Mouse (Mus musculus) neural tube, embryonic 15.5 days (tissue): ENCODE measurements around the gene Fam213a. TPM values are rescaled to one million over a fixed set of nuclear protein-coding genes. Genes with fewer than 3 reads are reported as not detected.
"Not testable (repeated sequence)": the region's sequence is repeated elsewhere in the genome, so short reads cannot be mapped to it uniquely, and the experiment has no call there.

ENCODE experiments used
- ATAC-seq: fragments of 200-750 bp; cut with Nextera tagmentation; 2 replicates; pipeline ENCODE4 v1.8.0; 2017; ENCODE audit warnings: mild to moderate bottlenecking, moderate TSS enrichment, moderate library complexity; ENCODE audit not compliant: low FRiP score
- H3K27ac ChIP-seq: fragments of 300-500 bp; sonication (generic); replicated peaks from 2 replicates; pipeline ENCODE4 v1.5.1; 2015; ENCODE audit warnings: mild to moderate bottlenecking, inconsistent platforms
- H3K27me3 ChIP-seq: fragments of 300-500 bp; sonication (generic); replicated peaks from 2 replicates; pipeline ENCODE4 v1.6.1; 2015; ENCODE audit warnings: inconsistent platforms
- H3K36me3 ChIP-seq: fragments of 300-500 bp; sonication (generic); 2 replicates; pipeline ENCODE4 v1.6.1; 2015; ENCODE audit warnings: inconsistent platforms
- H3K4me1 ChIP-seq: fragments of 300-500 bp; sonication (generic); 2 replicates; pipeline ENCODE4 v1.6.1; 2015; ENCODE audit warnings: inconsistent platforms
- H3K4me2 ChIP-seq: fragments of 300-500 bp; sonication (generic); 2 replicates; pipeline ENCODE4 v1.6.1; 2015; ENCODE audit warnings: inconsistent platforms, mild to moderate bottlenecking, moderate library complexity
- H3K4me3 ChIP-seq: fragments of 300-500 bp; sonication (generic); replicated peaks from 2 replicates; pipeline ENCODE4 v1.5.1; 2015; ENCODE audit warnings: mild to moderate bottlenecking, inconsistent platforms
- H3K9ac ChIP-seq: fragments of 300-500 bp; sonication (generic); replicated peaks from 2 replicates; pipeline ENCODE4 v1.6.1; 2015; ENCODE audit warnings: mild to moderate bottlenecking, inconsistent platforms
- H3K9me3 ChIP-seq: fragments of 300-500 bp; sonication (generic); replicated peaks from 2 replicates; pipeline ENCODE4 v1.6.1; 2016; ENCODE audit warnings: inconsistent platforms
- WGBS: fragments of 180-500 bp; shearing (Covaris S2); methylation state at CpG from one replicate; pipeline ENCODE4 v1.1.7; 2015; ENCODE audit warnings: mixed read lengths; 5-methylcytosine and 5-hydroxymethylcytosine counted together
- polyA plus RNA-seq: library from polyadenylated mRNA; unstranded; fragments of >200 nt; fragmentation: Nextera tagmentation; extraction: Ambion mirVana; gene quantifications from 2 replicates; pipeline ENCODE4 v1.2.1, GENCODE M21; 2015

Gene Fam213a
- 93.2 and 96.7 TPM in 2 replicates for polyA plus RNA-seq

GRCm38 (mm10) chr14:41013630-41014613, at the start of gene Fam213a:
Gene Fam213a, minus strand, starts transcription at chr14:41013788.
- Histone ChIP-seq H3K36me3 (no peaks in the 10 kb centered on the region), H3K9ac (peak within 1 kb of the TSS; percentile 81), H3K27me3 (no peaks in the 10 kb centered on the region), H3K4me1 (peaks cover 19% of the 10 kb centered on the region), H3K27ac (peak within 1 kb of the TSS; percentile 89), H3K4me3 (peak within 1 kb of the TSS; percentile 74), H3K9me3 (no peaks in the 10 kb centered on the region), H3K4me2 (peak within 1 kb of the TSS; percentile 77)
- WGBS, result 5% methylated on average over 32 of the region's 32 CpGs
- peak; percentile 99 for ATAC-seq

DNA sequence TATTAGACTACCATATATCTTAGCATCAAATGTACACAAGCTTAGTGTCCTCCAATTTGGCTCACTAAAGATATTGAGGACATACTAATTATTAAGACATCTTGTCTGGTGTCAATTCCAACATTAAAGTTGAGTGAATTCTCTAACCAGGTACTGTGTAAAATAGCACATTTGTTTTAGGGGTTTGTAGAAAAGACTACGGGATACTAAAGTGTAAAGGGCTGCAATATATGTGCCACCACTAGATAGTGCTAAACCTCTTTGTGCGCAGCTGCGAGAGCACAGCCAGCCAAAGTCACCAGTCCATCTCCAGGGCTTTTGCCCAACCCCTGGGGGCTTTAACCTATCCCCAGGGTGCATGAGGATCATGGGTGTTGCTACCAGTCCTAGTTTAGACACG, 39.6 kb upstream of the Fam213a start:
- not testable (repeated sequence) for H3K9me3 ChIP-seq, H3K4me3 ChIP-seq, H3K36me3 ChIP-seq, H3K9ac ChIP-seq, H3K4me1 ChIP-seq, H3K27ac ChIP-seq, H3K27me3 ChIP-seq, H3K4me2 ChIP-seq
- ATAC-seq, result peak; percentile 31; the same call in 1 of the 2 replicates
- 68% methylated on average over 3 of the region's 4 CpGs for whole genome bisulfite sequencing

DNA sequence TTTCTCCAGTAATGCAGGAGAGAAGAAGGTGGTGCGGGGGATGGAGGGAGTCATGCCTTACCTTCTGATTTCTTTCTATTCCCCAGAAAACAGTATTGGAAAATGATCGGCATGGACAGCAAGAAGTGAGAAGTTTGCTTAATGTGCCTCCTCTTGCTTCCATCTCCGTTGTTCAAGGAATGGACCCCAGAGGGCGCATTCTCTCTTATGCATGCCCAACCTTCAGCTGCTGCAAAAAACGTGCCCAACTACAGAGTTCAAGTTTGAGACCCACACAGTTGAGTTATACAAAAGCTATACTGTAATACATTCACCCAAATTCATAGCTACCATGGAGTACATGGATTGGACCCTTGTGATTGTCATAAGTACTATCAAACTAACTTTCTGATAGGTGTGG, 38.9 kb upstream of the Fam213a start:
- H3K27me3 ChIP-seq, result no peaks in the 10 kb centered on the region
- no peaks in the 10 kb centered on the region for H3K4me1 ChIP-seq
- no peak overlapping the region for H3K4me3 ChIP-seq
- no peak overlapping the region for H3K4me2 ChIP-seq
- no peaks in the 10 kb centered on the region for H3K9me3 ChIP-seq
- no peak overlapping the region for H3K9ac ChIP-seq
- 82% methylated on average over 5 of the region's 5 CpGs for WGBS
- H3K27ac ChIP-seq, result no peak overlapping the region
- no peak for ATAC-seq
- no peaks in the 10 kb centered on the region for H3K36me3 ChIP-seq

- no peak overlapping the region for H3K27ac ChIP-seq
- ATAC-seq, result no peak
- H3K9me3 ChIP-seq, result no peaks in the 10 kb centered on the region
- WGBS, result 78% methylated on average over 6 of the region's 6 CpGs
- H3K4me1 ChIP-seq, result no peaks in the 10 kb centered on the region
- H3K27me3 ChIP-seq, result no peaks in the 10 kb centered on the region
- H3K4me2 ChIP-seq, result no peak overlapping the region
- no peak overlapping the region for H3K9ac ChIP-seq
- no peak overlapping the region for H3K4me3 ChIP-seq
- no peaks in the 10 kb centered on the region for H3K36me3 ChIP-seq
Observed at GRCm38 (mm10) chr14:41050471-41050870, 36.9 kb upstream of the Fam213a start.

GRCm38 (mm10) chr14:41047402-41047801, 33.8 kb upstream of the Fam213a start:
- Histone ChIP-seq H3K9me3 (no peaks in the 10 kb centered on the region), H3K27ac (no peak overlapping the region), H3K27me3 (no peaks in the 10 kb centered on the region), H3K9ac (no peak overlapping the region), H3K4me1 (no peaks in the 10 kb centered on the region), H3K4me3 (no peak overlapping the region), H3K4me2 (no peak overlapping the region), H3K36me3 (no peaks in the 10 kb centered on the region)
- no peak for ATAC-seq
- WGBS, result 84% methylated on average over 2 of the region's 2 CpGs

DNA sequence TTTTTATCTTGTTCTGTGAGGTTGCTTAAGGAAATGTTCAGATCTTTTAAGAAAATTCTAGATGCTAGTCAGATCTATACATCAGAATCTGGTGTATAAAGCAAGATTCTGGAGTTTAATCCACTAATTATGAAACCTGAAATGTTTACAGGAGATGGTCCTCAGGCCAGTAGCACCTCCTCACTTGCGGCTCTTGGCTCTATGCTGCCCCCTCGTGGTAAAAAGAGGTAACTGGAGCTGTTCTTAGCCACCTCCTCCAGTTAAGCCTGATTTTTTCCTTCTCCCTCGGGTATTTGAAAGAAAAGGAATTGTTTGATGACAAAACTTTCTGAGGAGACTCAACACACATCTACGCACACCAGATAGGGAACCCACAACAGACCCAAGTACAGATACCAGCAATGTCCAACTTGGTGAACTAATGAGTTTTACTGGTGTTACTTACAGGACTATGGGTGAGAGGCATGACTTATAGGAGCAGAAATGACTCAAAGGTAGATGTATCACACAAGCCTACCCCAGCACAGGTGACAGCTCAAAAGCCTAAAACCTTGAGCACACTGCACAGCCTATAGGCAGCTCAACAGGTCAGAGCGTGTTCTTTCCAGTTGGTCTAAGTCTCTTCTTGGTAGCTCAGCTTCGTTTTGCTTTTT, 21.7 kb upstream of the Fam213a start:
- ATAC-seq, result peak; percentile 17; the same call in 1 of the 2 replicates
- H3K4me2 ChIP-seq, result no peak overlapping the region
- no peak overlapping the region for H3K9ac ChIP-seq
- no peak overlapping the region for H3K27ac ChIP-seq
- no peaks in the 10 kb centered on the region for H3K9me3 ChIP-seq
- H3K4me1 ChIP-seq, result no peaks in the 10 kb centered on the region
- H3K27me3 ChIP-seq, result no peaks in the 10 kb centered on the region
- 37% methylated on average over 6 of the region's 6 CpGs for WGBS
- no peaks in the 10 kb centered on the region for H3K36me3 ChIP-seq
- H3K4me3 ChIP-seq, result no peak overlapping the region

- peak; percentile 65; the same call in 1 of the 2 replicates for ATAC-seq
- WGBS, result 59% methylated on average over 13 of the region's 13 CpGs
Observed at GRCm38 (mm10) chr14:41033135-41034110, 19.8 kb upstream of the Fam213a start.

DNA sequence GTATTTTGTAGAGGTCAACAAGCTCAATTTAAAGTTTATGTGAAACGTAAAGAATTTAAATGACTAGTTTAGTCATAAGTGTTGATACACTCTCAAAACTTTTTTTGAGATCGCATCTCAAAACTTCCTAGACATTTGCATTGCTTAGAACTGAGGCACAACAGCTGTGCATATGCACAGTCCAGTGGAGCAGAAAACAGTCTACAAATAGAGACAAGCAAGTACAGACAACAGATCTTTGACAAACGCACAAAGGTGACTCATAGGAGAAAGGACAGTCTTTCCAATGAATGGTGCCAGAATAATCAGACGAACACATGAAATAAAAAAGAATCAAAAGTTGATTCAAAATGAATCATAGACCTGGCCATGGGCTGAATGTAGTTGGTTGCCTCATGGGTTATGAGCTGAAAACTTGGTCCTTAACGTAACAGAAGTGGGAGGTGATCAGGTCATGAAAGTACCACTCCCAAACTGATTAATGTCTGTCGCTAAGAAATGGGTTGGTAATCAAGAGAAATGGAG, 17.5 kb upstream of the Fam213a start:
- no peak overlapping the region for H3K9ac ChIP-seq
- no peak overlapping the region for H3K4me2 ChIP-seq
- no peak overlapping the region for H3K27ac ChIP-seq
- no peak for ATAC-seq
- no peak overlapping the region for H3K4me3 ChIP-seq
- H3K4me1 ChIP-seq, result no peaks in the 10 kb centered on the region
- H3K36me3 ChIP-seq, result no peaks in the 10 kb centered on the region
- WGBS, result 89% methylated on average over 6 of the region's 6 CpGs
- H3K9me3 ChIP-seq, result no peaks in the 10 kb centered on the region
- no peaks in the 10 kb centered on the region for H3K27me3 ChIP-seq

More at GRCm38 (mm10) chr14:41033135-41034110, 19.8 kb upstream of the Fam213a start:
- no peaks in the 10 kb centered on the region for H3K9me3 ChIP-seq
- no peaks in the 10 kb centered on the region for H3K36me3 ChIP-seq
- H3K27ac ChIP-seq, result no peak overlapping the region
- no peak overlapping the region for H3K4me2 ChIP-seq
- no peak overlapping the region for H3K4me3 ChIP-seq
- no peaks in the 10 kb centered on the region for H3K4me1 ChIP-seq
- no peaks in the 10 kb centered on the region for H3K27me3 ChIP-seq
- no peak overlapping the region for H3K9ac ChIP-seq

- ATAC-seq, result no peak
- WGBS, result 74% methylated on average over 4 of the region's 4 CpGs
Observed at GRCm38 (mm10) chr14:41029303-41029702, 15.7 kb upstream of the Fam213a start.

GRCm38 (mm10) chr14:41025594-41026284, 12.2 kb upstream of the Fam213a start:
- ATAC-seq, result no peak
- no peak overlapping the region for H3K9ac ChIP-seq
- no peaks in the 10 kb centered on the region for H3K9me3 ChIP-seq
- 78% methylated on average over 7 of the region's 7 CpGs for WGBS
- no peaks in the 10 kb centered on the region for H3K27me3 ChIP-seq
- no peak overlapping the region for H3K4me3 ChIP-seq
- no peaks in the 10 kb centered on the region for H3K4me1 ChIP-seq
- H3K4me2 ChIP-seq, result no peak overlapping the region
- no peaks in the 10 kb centered on the region for H3K36me3 ChIP-seq
- H3K27ac ChIP-seq, result no peak overlapping the region

More at GRCm38 (mm10) chr14:41029303-41029702, 15.7 kb upstream of the Fam213a start:
- Histone ChIP-seq H3K9me3 (no peaks in the 10 kb centered on the region), H3K4me1 (no peaks in the 10 kb centered on the region), H3K9ac (no peak overlapping the region), H3K27me3 (no peaks in the 10 kb centered on the region), H3K4me3 (no peak overlapping the region), H3K36me3 (no peaks in the 10 kb centered on the region), H3K27ac (no peak overlapping the region), H3K4me2 (no peak overlapping the region)
